Mouse (Mus musculus) MEL (cell line): Measurements from ENCODE around the gene Slc5a2.

Source experiments
- CTCF ChIP-seq, 3 experiments: IDR thresholded peaks in 2 of 3; conservative IDR thresholded peaks in 1 of 3; 2 replicates each; pipeline ENCODE4 v1.5.1; 2011 to 2012; ENCODE audit warnings: low read length in 3 of 3, low read depth in 2 of 3, mild to moderate bottlenecking in 2 of 3, improper control_type of control experiment in 1 of 3, inconsistent platforms in 1 of 3, mixed read lengths in 1 of 3, moderate library complexity in 1 of 3; ENCODE audit not compliant: control insufficient read depth in 1 of 3, insufficient read depth in 1 of 3, poor library complexity in 1 of 3, severe bottlenecking in 1 of 3
- EP300 ChIP-seq, 2 experiments: IDR thresholded peaks; 2 replicates each; pipeline ENCODE4 v1.6.1; 2011; ENCODE audit warnings: improper control_type of control experiment in 2 of 2, low read length in 2 of 2, low read depth in 1 of 2, mild to moderate bottlenecking in 1 of 2
- POLR2A ChIP-seq, 2 experiments: IDR thresholded peaks; 2 replicates each; pipeline ENCODE4 v1.6.1; 2011 to 2012; ENCODE audit warnings: low read length in 2 of 2, mild to moderate bottlenecking in 2 of 2, control low read depth in 1 of 2, improper control_type of control experiment in 1 of 2, low read depth in 1 of 2, moderate library complexity in 1 of 2; ENCODE audit not compliant: control insufficient read depth in 1 of 2, insufficient read depth in 1 of 2, poor library complexity in 1 of 2
- RAD21 ChIP-seq: IDR thresholded peaks from 2 replicates; pipeline ENCODE4 v1.6.1; 2011; ENCODE audit warnings: mild to moderate bottlenecking, low read depth, low read length, improper control_type of control experiment

DNA sequence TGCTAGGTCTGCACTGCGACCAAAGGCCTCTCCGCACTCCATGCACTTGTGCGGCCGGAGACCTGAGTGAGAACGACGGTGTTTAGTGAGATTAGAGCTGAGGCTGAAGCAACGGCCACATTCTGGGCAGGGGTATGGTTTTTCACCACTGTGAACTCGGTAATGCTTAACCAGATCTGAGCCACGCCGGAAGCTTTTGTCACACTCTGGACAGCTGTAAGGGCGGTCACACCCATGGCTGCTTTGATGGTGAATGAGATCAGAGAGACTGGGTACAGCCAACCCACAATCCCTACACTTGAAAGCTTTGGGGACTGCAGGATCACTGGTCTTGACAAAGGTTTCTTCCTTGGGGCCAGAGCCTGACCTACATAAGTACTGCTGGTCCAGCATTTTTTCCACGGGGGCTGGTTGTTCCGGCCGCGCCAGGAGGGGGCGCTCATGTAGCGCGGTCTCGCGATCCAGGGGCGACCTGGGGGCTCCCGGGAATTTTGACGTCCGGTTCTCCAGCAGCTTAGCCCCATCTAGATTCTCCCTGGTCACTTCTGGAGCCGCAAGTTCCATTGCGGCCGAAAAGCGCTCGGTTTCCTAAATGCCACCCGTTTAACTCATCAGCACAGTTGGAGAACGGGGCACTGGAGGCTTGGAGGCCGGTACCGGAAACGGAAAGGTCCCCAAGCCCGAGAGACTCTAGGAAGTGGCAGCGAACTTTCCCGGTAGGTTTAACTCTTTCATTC lies 28.4 kb upstream of the Slc5a2 start, which contains the start of gene Armc5:
- no peak for TF ChIP-seq EP300 (IDR thresholded peaks at IDR 0.05; ENCODE audit: low read depth in 1 of 2, low read length in 2 of 2)
- peak; percentile 60 for TF ChIP-seq RAD21
- peak; percentile 65 to 95 (median 88) for TF ChIP-seq CTCF (IDR thresholded peaks at IDR 0.05 in 2 of 3, conservative IDR thresholded peaks at IDR 0.05 in 1 of 3; ENCODE audit: control insufficient read depth in 1 of 3, insufficient read depth in 1 of 3, low read depth in 2 of 3, low read length in 3 of 3, poor library complexity in 1 of 3, severe bottlenecking in 1 of 3)
- peak; percentile 2 to 39; a peak in 1 of 4 replicates for TF ChIP-seq POLR2A (IDR thresholded peaks at IDR 0.05; ENCODE audit: control insufficient read depth in 1 of 2, insufficient read depth in 1 of 2, low read depth in 1 of 2, low read length in 2 of 2, poor library complexity in 1 of 2)
